Mouse (Mus musculus): ENCODE measurements around the gene Acaa1b.

Gene Acaa1b

DNA sequence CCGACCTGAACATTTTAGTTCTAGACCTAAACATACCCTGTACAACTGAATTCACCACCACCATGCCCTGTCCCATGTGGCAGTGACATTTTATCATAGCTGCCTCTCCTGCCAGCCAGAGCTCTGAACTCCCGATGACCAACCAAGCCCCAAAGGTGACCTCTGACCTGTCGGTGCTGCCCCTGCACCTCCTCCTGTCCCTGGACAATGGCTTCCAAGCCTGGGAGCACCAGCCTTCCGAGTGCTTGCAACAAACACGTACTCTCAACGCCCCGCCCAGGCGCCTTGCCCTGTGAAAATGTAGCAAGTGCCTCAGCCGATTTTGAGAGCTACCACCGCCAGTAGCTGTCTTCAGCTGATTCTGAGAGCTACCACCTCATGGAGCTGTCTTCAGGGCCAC, 11.8 kb downstream of the Acaa1b start:
- in situ Hi-C loops (cut with MboI; ENCODE audit: low sequenced_read_pairs): no loop called here

DNA sequence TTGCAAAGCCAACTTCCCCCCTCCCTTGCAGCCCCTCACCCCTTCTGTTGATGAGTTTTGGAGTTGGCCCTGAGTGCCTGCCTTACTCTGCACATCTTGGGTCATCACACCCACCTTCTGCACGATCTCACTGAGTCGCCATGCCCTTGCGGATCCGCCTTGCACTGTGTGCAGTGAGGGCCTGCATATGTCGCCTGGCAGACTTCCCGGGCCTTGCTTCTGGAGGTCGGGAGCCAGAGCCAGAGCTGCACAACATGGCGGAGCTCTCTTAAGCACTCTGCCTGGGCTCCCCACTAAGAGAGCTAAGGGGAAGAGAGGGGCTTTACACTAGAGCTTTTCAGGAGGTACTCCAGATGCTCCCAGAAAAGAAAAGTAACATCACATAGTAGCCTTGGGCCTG, 12.2 kb downstream of the Acaa1b start:
- in situ Hi-C loops (cut with MboI; ENCODE audit: low sequenced_read_pairs): no loop called here

DNA sequence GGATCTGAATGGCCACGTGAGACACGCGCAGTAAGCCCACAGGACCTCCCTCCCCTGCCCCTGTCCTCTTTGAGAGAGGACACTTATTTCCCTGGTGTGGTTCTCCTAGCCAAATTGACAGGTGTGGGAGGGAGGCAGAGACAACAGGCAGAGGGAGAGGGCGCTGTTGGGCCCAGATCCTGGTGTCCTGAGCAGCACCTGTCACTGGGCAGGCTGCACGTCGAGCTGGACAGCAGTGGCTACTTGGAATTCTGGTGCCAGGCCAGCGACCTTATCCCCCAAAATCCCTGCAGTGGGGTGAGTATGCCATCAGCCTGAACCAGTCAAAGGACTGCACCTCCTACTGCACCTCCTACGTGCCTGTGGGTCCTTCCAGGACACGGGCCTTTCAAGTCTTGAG, 13.5 kb downstream of the Acaa1b start:
- in situ Hi-C loops (cut with MboI; ENCODE audit: low sequenced_read_pairs): no loop called here

GRCm38 (mm10) chr9:119142066-119142465, 14.8 kb downstream of the Acaa1b start:
- in situ Hi-C loops (cut with MboI; ENCODE audit: low sequenced_read_pairs): no loop called here

DNA sequence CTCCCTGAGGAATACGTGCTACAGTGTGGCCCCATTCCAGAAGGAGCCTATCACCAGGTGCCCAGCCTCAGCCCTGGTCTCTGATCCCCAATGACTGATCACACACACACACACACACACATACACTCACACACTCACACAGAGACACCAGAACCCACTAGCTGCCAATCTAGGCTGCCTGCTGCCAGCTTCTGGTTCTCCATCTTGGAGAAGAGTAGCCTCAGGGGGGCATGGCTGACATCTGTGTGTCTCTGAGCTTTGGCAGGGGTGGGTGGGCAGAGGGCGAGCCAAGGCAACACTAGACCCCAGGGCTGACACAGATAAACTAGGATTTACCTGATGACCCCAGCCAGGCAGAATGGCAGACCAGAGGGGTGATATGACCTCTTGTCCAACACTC, 18.1 kb downstream of the Acaa1b start:
- in situ Hi-C loops (cut with MboI; ENCODE audit: low sequenced_read_pairs): no loop called here

GRCm38 (mm10) chr9:119130692-119131091, 26.2 kb downstream of the Acaa1b start:
- in situ Hi-C loops (cut with MboI; ENCODE audit: low sequenced_read_pairs): no loop called here

DNA sequence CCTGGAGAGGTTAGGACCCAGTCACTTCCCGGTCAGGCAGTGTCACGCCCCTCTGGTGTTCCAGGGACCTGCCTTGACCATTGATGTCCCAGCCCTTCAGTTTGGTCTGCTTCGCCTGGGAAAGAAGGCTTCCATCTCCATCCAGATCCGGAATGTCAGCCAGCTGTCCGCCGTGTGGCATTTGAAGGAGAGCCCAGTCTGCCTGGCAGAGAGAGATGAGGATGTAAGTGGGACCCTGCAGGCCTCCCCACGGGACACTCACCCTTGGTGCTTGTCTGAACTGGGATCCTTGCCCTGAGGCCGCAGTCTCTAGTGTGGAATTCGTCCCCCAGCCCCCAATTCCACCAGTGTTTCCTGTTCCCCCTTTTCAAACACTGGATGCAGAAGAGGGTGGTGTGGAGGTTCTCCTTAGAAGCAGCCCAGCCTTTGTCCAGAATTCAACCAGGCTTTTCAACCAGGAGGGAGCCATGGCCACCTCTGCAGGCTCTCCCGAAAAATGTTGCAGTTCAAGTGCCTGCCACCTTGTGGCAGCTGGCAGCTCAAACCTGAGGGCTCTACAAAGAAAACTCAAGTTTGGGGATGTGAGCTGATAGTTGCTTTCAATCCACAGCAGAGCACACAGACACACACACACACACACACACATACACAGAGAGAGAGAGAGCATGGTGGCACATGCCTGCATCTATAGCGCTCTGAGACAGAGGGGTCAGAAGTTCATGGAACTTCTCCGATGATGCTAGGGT, 28.3 kb downstream of the Acaa1b start:
- in situ Hi-C loops (cut with MboI; ENCODE audit: low sequenced_read_pairs): no loop called here

DNA sequence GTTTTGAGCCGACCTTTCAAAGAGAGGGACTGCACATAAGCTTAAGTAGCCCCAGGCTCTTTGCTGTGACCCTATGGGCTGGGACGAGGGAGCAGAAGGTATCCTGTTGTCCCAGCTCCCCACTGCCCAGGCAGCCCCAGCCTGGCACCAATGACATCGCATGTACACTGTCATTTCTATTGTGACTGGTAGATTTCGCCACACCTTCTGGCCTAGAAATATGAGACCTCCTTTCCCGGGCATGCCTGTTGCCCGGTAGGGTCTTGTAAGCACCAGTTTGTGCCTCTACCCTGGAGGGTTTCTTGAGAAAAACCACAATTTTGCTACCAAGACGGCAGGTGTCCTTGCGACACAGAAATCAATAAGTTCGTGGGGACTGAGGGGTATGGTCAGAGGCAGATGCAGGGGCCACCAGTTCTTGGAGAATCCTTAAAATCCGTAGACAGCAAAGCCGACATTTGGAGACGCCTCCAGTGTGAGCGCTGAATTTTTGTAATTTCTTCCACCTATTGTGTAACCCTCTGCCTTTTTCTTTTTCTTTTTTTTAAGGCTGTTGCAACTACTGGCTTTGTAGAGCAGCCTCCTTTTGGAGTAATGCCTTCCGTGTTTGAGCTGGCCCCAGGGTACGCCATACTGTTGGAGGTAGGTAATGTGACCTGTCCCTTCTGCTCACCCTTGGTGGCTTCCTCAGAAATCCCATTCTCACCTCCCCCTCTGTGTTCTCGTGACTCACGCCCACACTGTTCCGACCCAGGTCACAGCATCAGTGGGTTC, 34.1 kb downstream of the Acaa1b start:
- in situ Hi-C loops (cut with MboI; ENCODE audit: low sequenced_read_pairs): no loop called here

- in situ Hi-C loops (cut with MboI; ENCODE audit: low sequenced_read_pairs): no loop called here
Measured at GRCm38 (mm10) chr9:119120168-119120560, 36.7 kb downstream of the Acaa1b start.

DNA sequence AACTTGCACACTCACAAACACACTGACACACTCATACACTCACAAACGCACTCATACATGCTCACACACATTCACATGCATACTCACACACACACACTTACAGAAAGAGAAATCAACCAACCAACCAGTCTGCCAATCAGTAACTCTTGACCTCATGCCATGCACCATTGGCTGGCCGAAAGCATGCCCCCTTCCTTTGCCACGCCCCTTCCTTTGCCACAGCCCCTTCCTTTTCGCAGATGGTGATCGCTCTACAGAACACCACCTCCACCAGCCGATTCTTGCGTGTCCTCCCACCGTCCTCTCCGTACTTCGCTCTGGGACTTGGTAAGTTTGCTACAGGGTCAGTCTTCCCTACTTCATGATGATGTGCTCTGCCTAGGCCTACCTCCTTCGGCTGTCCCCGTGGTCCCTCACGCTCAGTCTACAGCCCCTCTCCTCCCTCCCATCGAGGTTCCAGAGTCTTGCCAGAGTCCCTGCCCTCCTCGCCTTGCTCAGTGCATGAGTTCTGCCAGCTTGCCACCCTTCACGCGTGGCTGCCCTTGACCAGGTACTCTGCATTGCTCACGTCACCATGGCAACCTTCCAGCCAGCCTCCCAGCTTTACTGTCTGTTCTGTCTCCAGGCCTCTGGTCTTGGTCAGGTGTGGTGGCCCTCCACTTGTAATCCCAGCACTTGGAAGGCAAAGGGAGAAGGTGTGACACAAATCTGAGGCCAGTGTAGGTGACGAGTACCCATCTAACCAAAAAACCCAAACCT, 37.3 kb downstream of the Acaa1b start:
- in situ Hi-C loops (cut with MboI; ENCODE audit: low sequenced_read_pairs): no loop called here

DNA sequence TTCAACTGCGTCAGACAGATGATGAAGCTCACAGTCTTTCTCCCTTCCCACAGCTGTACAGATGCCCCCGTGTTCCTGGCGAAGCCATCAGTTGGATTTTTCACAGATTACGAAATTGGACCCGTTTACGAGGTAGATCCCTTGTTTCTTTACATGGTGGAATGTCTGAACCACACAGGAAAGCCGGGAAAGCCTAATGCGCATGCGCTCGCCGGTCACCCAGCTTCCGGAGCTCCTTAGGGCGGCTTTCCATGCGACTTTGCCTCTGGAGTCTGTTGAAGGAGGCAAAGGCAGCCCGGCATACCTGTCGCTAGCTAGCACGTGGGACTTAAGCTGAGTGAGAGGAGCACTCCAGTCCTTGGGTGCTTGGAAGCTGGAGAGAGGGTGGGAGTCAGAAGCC, 42.0 kb downstream of the Acaa1b start:
- in situ Hi-C loops (cut with MboI; ENCODE audit: low sequenced_read_pairs): no loop called here

DNA sequence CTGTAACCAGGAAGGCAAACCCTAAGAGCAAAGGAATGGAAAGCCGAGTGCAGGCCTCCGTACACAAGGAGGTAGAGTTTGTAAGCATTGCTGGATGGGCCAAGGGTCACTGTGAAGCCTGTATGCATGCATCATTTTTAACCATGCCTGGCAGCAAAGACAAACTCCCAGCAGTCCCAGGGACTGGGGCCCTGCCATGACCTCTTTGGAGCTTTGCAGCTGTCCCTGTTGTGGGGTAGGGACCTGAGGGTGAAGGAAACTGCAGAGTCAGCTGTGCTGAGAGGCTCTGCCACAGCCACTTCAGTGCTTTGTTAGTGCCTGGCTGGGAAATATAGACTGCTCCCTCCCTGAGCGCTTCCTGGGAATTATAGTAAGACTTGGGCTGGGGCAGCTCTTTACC, 46.3 kb downstream of the Acaa1b start:
- in situ Hi-C loops (cut with MboI; ENCODE audit: low sequenced_read_pairs): no loop called here

DNA sequence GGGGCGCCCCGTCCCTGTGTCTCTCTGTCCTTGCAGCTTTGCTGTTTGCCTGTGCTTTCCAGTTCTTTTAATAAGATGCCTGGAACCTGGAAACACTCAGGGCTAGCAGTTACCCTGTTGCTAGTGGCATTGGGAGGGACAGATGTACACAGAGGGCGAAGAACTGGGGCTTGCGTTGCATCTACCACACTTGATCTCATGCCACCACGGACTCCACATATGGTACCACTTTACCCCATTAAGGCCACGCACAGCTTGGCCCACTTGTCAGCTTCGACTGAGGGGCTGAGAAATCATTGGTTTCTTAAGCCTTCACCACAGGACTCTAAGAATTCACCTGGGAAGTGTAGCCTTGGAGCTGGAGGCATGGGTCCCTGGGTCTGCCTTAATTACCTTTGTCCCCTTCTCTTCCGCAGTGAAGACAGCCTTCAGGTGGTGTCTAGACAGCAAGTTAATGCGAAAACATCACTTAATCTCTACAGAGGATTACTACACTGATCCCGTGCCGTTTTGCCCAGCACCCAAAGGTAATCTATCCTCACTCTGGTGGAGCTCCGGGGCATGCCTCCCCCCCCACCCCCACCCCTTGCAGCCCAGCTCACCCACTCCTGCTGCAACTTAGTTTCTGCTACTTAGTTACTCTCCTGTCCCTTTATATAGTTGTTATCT, 47.1 kb downstream of the Acaa1b start:
- in situ Hi-C loops (cut with MboI; ENCODE audit: low sequenced_read_pairs): no loop called here

DNA sequence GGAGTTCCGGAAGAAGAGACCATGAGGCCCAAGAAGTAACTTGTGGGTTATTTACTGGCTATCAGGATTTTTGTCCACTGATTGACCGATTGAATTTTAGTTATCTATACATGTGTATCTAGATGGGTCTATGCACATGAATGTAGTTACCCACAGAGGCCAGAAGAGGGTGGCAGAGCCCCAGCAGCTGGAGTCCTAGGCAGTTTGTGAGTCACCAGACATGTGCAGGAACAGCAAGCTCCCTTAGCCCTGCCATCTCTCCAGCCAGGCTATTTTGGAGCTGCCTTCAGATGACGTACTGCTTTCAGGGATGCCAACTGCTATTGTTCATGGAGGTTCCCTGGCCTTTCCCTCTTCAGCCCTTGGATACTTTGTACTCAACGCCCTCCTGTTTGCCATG, 49.3 kb downstream of the Acaa1b start:
- in situ Hi-C loops (cut with MboI; ENCODE audit: low sequenced_read_pairs): no loop called here

GRCm38 (mm10) chr9:119102783-119103113, 54.1 kb downstream of the Acaa1b start:
- in situ Hi-C loops (cut with MboI; ENCODE audit: low sequenced_read_pairs): no loop called here

DNA sequence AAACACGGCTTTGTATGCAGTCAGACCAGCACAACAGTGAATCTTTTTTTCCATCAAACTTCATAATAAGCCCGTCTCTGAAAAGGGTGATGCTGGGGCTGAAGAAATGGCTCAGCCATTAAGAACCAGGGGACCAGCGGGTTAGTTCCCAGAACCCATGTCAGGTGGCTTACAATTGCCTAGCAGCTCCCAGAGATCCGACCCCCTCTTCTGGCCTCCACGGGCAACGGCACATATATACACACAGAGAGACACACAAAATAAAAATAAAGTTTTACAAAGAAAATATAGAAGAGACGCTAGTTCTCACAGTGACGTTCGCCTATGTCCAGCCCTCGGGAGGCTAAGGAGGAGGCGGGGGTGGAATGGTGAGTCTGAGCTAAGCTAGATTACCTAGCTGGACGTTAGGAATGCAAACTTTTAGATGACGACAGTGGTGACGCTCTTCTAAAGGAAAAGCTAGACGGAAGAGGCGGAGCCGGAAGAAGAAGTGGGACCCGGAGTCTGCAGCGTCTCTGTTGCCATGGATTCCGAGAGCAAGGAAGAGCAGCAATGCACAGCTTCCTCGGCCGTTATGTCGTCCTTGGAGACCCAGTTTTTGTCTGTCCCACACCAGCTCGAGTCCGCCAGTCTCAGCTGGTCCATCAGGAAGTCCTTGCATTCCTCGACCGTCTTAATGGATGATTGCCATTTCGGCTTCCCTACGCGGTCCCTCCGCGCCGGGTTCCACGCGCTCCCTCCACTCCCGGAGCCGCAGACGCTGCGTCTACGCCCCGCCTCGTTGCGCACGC, 54.7 kb downstream of the Acaa1b start, which contains the start of gene Dlec1:
Gene Dlec1, plus strand, starts transcription at position 487 of the 791 bp plus-strand sequence.
- in situ Hi-C loops (cut with MboI; ENCODE audit: low sequenced_read_pairs): no loop called here

- in situ Hi-C loops (cut with MboI; ENCODE audit: low sequenced_read_pairs): no loop called here
Measured at GRCm38 (mm10) chr9:119100177-119100898, 56.6 kb downstream of the Acaa1b start.

All from CH12F3 (cell line).